Mouse (Mus musculus) neural tube, embryonic 13.5 days (tissue): ENCODE measurements around the gene Adk. TPM values are rescaled to one million over a fixed set of nuclear protein-coding genes. Genes with fewer than 3 reads are reported as not detected.

Experiments used
- ATAC-seq: fragments of 200-750 bp; cut with Nextera tagmentation; 2 replicates; pipeline ENCODE4 v1.8.0; 2017; ENCODE audit warnings: low read depth, mild to moderate bottlenecking, moderate TSS enrichment, moderate library complexity
- H3K27ac ChIP-seq: fragments of 300-500 bp; sonication (generic); replicated peaks from 2 replicates; pipeline ENCODE4 v1.5.1; 2015; ENCODE audit warnings: moderate library complexity, mild to moderate bottlenecking, inconsistent platforms
- H3K27me3 ChIP-seq: fragments of 300-500 bp; sonication (generic); 2 replicates; pipeline ENCODE4 v1.6.1; 2015; ENCODE audit warnings: mild to moderate bottlenecking, inconsistent platforms
- H3K36me3 ChIP-seq: fragments of 300-500 bp; sonication (generic); 2 replicates; pipeline ENCODE4 v1.6.1; 2015; ENCODE audit warnings: mild to moderate bottlenecking, inconsistent platforms
- H3K4me1 ChIP-seq: fragments of 300-500 bp; sonication (generic); replicated peaks from 2 replicates; pipeline ENCODE4 v1.6.1; 2015; ENCODE audit warnings: inconsistent platforms
- H3K4me2 ChIP-seq: fragments of 300-500 bp; sonication (generic); 2 replicates; pipeline ENCODE4 v1.6.1; 2015; ENCODE audit warnings: inconsistent platforms, mild to moderate bottlenecking, moderate library complexity
- H3K4me3 ChIP-seq: fragments of 300-500 bp; sonication (generic); 2 replicates; pipeline ENCODE4 v1.5.1; 2015; ENCODE audit warnings: mild to moderate bottlenecking, inconsistent platforms
- H3K9ac ChIP-seq: fragments of 300-500 bp; sonication (generic); 2 replicates; pipeline ENCODE4 v1.6.1; 2015; ENCODE audit warnings: moderate library complexity, mild to moderate bottlenecking, inconsistent platforms
- H3K9me3 ChIP-seq: fragments of 300-500 bp; sonication (generic); 2 replicates; pipeline ENCODE4 v1.6.1; 2016; ENCODE audit warnings: inconsistent platforms
- WGBS: fragments of 180-500 bp; shearing (Covaris S2); methylation state at CpG from one replicate; pipeline ENCODE4 v1.1.7; 2015; 5-methylcytosine and 5-hydroxymethylcytosine counted together
- polyA plus RNA-seq: library from polyadenylated mRNA; unstranded; fragments of >200 nt; fragmentation: Nextera tagmentation; extraction: Ambion mirVana; gene quantifications from 2 replicates; pipeline ENCODE4 v1.2.1, GENCODE M21; 2015

Gene Adk
- polyA plus RNA-seq, 1 experiment from 2014 or later = 39.0 TPM

- 75% methylated on average over 6 of the region's 6 CpGs for WGBS
- Histone ChIP-seq H3K4me2 (no peak overlapping the region), H3K27me3 (no peaks in the 10 kb centered on the region), H3K9ac (no peak overlapping the region), H3K4me3 (no peak overlapping the region), H3K27ac (no peak overlapping the region), H3K9me3 (no peaks in the 10 kb centered on the region), H3K4me1 (no peaks in the 10 kb centered on the region), H3K36me3 (no peaks in the 10 kb centered on the region)
- no peak for ATAC-seq
These were observed 296.4 kb downstream of the Adk start for GRCm38 (mm10) chr14:21348611-21349260.

- Histone ChIP-seq H3K9me3 (no peaks in the 10 kb centered on the region), H3K36me3 (no peaks in the 10 kb centered on the region), H3K4me3 (no peak overlapping the region), H3K9ac (no peak overlapping the region), H3K27ac (no peak overlapping the region), H3K4me1 (no peaks in the 10 kb centered on the region), H3K4me2 (no peak overlapping the region), H3K27me3 (no peaks in the 10 kb centered on the region)
- ATAC-seq = no peak
- 82% methylated on average over 2 of the region's 2 CpGs for WGBS
These were observed 299.3 kb downstream of the Adk start for GRCm38 (mm10) chr14:21351646-21352045.

GRCm38 (mm10) chr14:21356286-21356685 is 303.9 kb downstream of the Adk start:
- 86% methylated on average over 1 of the region's 1 CpGs for WGBS
- H3K4me1 ChIP-seq = peaks cover 7% of the 10 kb centered on the region; the same call in 1 of the 2 replicates
- H3K9me3 ChIP-seq = no peaks in the 10 kb centered on the region
- H3K4me2 ChIP-seq = no peak overlapping the region
- H3K27ac ChIP-seq = no peak overlapping the region
- H3K9ac ChIP-seq = no peak overlapping the region
- H3K27me3 ChIP-seq = no peaks in the 10 kb centered on the region
- H3K36me3 ChIP-seq = no peaks in the 10 kb centered on the region
- ATAC-seq = no peak
- H3K4me3 ChIP-seq = no peak overlapping the region

GRCm38 (mm10) chr14:21359207-21359895 is 307.0 kb downstream of the Adk start:
- ATAC-seq = no peak
- Histone ChIP-seq H3K4me2 (no peak overlapping the region), H3K36me3 (no peaks in the 10 kb centered on the region), H3K27ac (0 out of 2 replicates have a peak overlapping the region, but pooled peaks have one; percentile 1), H3K9me3 (no peaks in the 10 kb centered on the region), H3K27me3 (no peaks in the 10 kb centered on the region), H3K4me1 (peaks cover 7% of the 10 kb centered on the region; the same call in 1 of the 2 replicates), H3K9ac (no peak overlapping the region), H3K4me3 (no peak overlapping the region)
- WGBS = 63% methylated on average over 10 of the region's 10 CpGs

DNA sequence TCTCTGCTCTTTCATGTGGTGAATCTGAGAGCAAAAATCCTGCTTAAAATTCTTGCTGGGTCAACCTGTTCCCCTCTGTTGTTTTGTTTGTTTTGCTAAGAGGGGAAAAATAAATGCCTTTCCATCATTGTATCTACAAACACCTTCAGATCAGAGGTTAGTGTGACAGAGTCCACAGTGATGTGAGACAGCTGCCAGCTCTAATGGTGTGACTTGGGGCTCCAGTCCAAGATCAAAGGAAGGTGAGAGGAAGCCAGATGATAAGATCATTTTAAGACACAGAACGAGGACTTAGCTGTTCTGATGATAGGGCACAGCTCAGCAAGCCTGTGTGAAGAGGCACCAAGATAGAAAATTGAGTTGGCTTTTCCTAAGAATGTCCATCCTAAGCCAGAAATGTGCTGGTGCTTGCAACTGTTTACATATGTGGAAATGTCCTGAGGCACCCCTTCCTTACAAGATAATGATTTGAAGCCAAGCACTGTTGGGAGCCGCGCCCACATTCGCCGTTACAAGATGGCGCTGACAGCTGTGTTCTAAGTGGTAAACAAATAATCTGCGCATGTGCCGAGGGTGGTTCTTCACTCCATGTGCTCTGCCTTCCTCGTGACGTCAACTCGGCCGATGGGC is 307.6 kb downstream of the Adk start:
- ATAC-seq = no peak
- Histone ChIP-seq H3K9ac (no peak overlapping the region), H3K9me3 (no peaks in the 10 kb centered on the region), H3K4me1 (peaks cover 7% of the 10 kb centered on the region; the same call in 1 of the 2 replicates), H3K36me3 (no peaks in the 10 kb centered on the region), H3K27me3 (no peaks in the 10 kb centered on the region), H3K4me3 (no peak overlapping the region), H3K27ac (0 out of 2 replicates have a peak overlapping the region, but pooled peaks have one; percentile 1), H3K4me2 (no peak overlapping the region)
- 85% methylated on average over 7 of the region's 12 CpGs for WGBS

DNA sequence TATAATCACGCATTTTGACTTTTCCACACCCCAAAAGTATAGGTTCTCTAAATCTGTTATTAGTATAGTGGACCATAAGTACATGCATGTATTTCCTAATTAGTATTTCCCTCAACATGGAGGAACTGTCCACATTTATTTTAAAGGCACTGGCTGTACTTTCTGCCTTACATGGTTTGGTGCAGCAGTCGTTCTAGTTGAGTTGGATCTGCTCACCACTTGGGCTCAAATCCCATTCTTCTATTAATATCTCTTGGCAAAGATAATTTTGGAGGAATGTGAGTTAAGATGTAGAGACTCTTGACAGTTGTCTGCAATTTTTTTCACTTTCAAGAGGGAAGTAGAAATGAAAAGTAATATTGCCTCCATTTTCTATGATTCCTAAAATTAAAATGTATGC is 314.7 kb downstream of the Adk start:
- no peaks in the 10 kb centered on the region for H3K9me3 ChIP-seq
- 93% methylated on average over 2 of the region's 2 CpGs for WGBS
- H3K4me2 ChIP-seq = no peak overlapping the region
- no peaks in the 10 kb centered on the region for H3K27me3 ChIP-seq
- H3K36me3 ChIP-seq = no peaks in the 10 kb centered on the region
- no peak overlapping the region for H3K27ac ChIP-seq
- H3K4me1 ChIP-seq = peaks cover 23% of the 10 kb centered on the region
- no peak for ATAC-seq
- no peak overlapping the region for H3K9ac ChIP-seq
- H3K4me3 ChIP-seq = no peak overlapping the region

DNA sequence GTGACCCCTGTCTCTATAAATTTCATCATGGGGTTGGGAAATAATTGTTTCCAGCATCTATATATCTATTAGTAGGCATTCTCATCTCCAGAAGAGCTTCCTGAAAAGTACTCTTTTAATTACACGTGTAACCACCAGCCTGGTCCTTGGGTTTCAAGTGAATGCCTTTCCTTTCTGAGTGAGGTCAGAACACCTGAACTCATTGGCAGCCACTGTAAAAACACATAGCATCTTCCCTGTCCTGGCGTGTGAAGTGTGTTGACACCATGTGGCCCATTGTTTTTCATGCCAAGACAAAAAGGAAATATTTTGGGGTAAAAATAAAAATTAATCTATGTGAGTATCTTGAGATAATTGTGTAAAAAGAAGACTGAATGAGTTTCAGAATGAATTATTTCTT is 316.2 kb downstream of the Adk start:
- peak overlapping the region; percentile 83 for H3K27ac ChIP-seq
- ATAC-seq = 0 out of 2 replicates have a peak, but pooled peaks have one; percentile 36
- H3K4me3 ChIP-seq = no peak overlapping the region
- no peaks in the 10 kb centered on the region for H3K9me3 ChIP-seq
- no peak overlapping the region for H3K9ac ChIP-seq
- H3K27me3 ChIP-seq = no peaks in the 10 kb centered on the region
- peak overlapping the region; percentile 1; the same call in 1 of the 2 replicates for H3K4me2 ChIP-seq
- WGBS = 18% methylated on average over 2 of the region's 2 CpGs
- peaks cover 23% of the 10 kb centered on the region for H3K4me1 ChIP-seq
- H3K36me3 ChIP-seq = no peaks in the 10 kb centered on the region

- WGBS = 3% methylated on average over 5 of the region's 5 CpGs
- ATAC-seq = peak; percentile 98
- H3K4me3 ChIP-seq = no peak overlapping the region
- peaks cover 23% of the 10 kb centered on the region for H3K4me1 ChIP-seq
- no peak overlapping the region for H3K9ac ChIP-seq
- H3K27me3 ChIP-seq = no peaks in the 10 kb centered on the region
- peak overlapping the region; percentile 1; the same call in 1 of the 2 replicates for H3K4me2 ChIP-seq
- H3K9me3 ChIP-seq = no peaks in the 10 kb centered on the region
- H3K27ac ChIP-seq = peak overlapping the region; percentile 83
- H3K36me3 ChIP-seq = no peaks in the 10 kb centered on the region
These were observed 316.8 kb downstream of the Adk start for GRCm38 (mm10) chr14:21369127-21369526.

DNA sequence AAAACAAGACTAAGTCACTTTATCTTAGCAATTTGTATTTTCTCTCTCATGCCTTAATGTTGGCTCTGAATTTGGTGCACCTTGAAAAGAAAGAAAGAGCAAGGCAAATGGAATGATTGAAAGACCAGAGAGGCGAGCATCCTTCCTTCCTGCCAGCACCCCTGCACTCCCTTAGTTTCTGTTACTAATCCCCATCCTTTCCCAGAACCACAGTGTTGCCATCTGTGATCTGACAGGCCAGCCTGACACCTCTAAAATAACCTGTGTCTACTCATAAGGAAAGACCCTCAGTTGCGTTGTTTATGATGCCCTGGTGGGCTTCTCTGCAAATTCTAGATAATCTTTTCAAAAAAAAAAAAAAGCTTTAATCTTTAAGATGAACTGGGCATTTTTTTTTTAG is 319.6 kb downstream of the Adk start:
- H3K4me3 ChIP-seq = no peak overlapping the region
- no peak overlapping the region for H3K9ac ChIP-seq
- H3K27me3 ChIP-seq = no peaks in the 10 kb centered on the region
- no peaks in the 10 kb centered on the region for H3K36me3 ChIP-seq
- no peaks in the 10 kb centered on the region for H3K9me3 ChIP-seq
- WGBS = 65% methylated on average over 2 of the region's 2 CpGs
- no peak for ATAC-seq
- no peak overlapping the region for H3K27ac ChIP-seq
- H3K4me1 ChIP-seq = peaks cover 23% of the 10 kb centered on the region
- H3K4me2 ChIP-seq = no peak overlapping the region

- no peaks in the 10 kb centered on the region for H3K9me3 ChIP-seq
- 87% methylated on average over 5 of the region's 5 CpGs for WGBS
- no peak overlapping the region for H3K4me3 ChIP-seq
- no peaks in the 10 kb centered on the region for H3K27me3 ChIP-seq
- no peaks in the 10 kb centered on the region for H3K36me3 ChIP-seq
- ATAC-seq = no peak
- peaks cover 23% of the 10 kb centered on the region for H3K4me1 ChIP-seq
- no peak overlapping the region for H3K4me2 ChIP-seq
- H3K9ac ChIP-seq = no peak overlapping the region
- no peak overlapping the region for H3K27ac ChIP-seq
These were observed 320.3 kb downstream of the Adk start for GRCm38 (mm10) chr14:21372689-21373088.

GRCm38 (mm10) chr14:21383701-21384428 is 331.5 kb downstream of the Adk start:
- no peaks in the 10 kb centered on the region for H3K27me3 ChIP-seq
- WGBS = 46% methylated on average over 5 of the region's 5 CpGs
- peaks cover 16% of the 10 kb centered on the region for H3K4me1 ChIP-seq
- peak; percentile 77 for ATAC-seq
- H3K9me3 ChIP-seq = no peaks in the 10 kb centered on the region
- no peak overlapping the region for H3K9ac ChIP-seq
- no peak overlapping the region for H3K4me2 ChIP-seq
- H3K4me3 ChIP-seq = no peak overlapping the region
- peak overlapping the region; percentile 67 for H3K27ac ChIP-seq
- H3K36me3 ChIP-seq = peaks cover 5% of the 10 kb centered on the region; the same call in 1 of the 2 replicates

- Histone ChIP-seq H3K4me1 (peaks cover 15% of the 10 kb centered on the region), H3K4me3 (no peak overlapping the region), H3K4me2 (no peak overlapping the region), H3K27me3 (no peaks in the 10 kb centered on the region), H3K9ac (no peak overlapping the region), H3K9me3 (0 out of 2 replicates have a peak, but pooled peaks cover 5% of the 10 kb centered on the region), H3K27ac (no peak overlapping the region), H3K36me3 (no peaks in the 10 kb centered on the region)
- ATAC-seq = no peak
- WGBS = 94% methylated on average over 7 of the region's 7 CpGs
These were observed 347.1 kb downstream of the Adk start for GRCm38 (mm10) chr14:21399506-21399905.
